Mouse (Mus musculus) 3T3-L1 (cell line): ENCODE measurements at regions not wholly inside any gene's neighbourhood (a gene's known extent, or its start where the extent isn't known, plus 50 kb on each side); places are given as distances from the start of the nearest gene placed in this dataset.

Source experiments
- DNase-seq: peaks from one replicate; pipeline ENCODE4 v3.0.0-alpha.2; 2015; ENCODE audit warnings: low read depth, low spot score

- DNase-seq: no peak
Observed at GRCm38 (mm10) chr5:119739386-119739785, 68.9 kb downstream of the Tbx3 start.

GRCm38 (mm10) chr5:119741116-119741515 is 70.6 kb downstream of the Tbx3 start:
- DNase-seq: peak; percentile 89

DNA sequence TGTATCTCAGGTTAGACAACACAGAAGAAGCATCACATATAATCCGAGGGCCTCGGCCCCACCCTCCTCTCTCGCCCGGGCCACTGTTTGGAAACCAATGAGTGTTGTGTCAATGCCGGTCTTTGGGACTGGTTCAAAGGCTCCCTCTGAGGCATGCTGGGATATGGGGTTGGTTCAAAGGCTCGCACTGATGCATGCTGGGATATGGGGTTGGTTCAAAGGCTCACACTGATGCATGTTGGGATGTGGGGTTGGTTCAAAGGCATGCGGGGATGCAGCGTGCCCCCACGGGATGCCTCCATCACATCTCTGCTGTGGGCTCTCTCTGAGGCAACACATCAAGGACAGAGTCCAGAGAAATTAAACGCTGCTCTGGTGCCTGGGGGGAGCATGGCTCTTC is 73.3 kb downstream of the Tbx3 start:
- DNase-seq: no peak

GRCm38 (mm10) chr5:119747038-119747437 is 76.6 kb downstream of the Tbx3 start:
- no peak for DNase-seq

GRCm38 (mm10) chr5:119748667-119749066 is 78.2 kb downstream of the Tbx3 start:
- no peak for DNase-seq

DNA sequence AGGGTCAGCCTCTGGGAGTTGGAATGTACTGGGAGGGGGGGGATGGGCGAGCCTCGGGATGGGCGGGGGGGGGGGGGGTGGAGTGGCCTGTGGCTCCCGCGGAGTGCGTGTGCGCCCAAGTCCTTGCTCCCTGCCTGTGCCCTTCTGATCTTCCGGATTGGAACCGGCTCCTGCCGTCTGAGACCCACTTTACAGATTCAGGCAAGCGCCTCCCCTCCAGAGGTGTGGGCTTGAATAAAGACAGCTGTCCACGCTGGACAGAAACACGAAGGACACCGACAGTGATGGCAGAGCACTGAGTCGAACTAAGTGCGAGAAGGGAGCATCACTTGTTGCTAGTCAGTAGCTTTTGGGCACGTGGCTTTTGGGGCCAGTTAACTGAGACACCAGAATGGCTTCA is 78.7 kb downstream of the Tbx3 start:
- no peak for DNase-seq

- DNase-seq: no peak
Observed at GRCm38 (mm10) chr5:119755782-119756181, 76.7 kb upstream of the Tbx5 start.

DNA sequence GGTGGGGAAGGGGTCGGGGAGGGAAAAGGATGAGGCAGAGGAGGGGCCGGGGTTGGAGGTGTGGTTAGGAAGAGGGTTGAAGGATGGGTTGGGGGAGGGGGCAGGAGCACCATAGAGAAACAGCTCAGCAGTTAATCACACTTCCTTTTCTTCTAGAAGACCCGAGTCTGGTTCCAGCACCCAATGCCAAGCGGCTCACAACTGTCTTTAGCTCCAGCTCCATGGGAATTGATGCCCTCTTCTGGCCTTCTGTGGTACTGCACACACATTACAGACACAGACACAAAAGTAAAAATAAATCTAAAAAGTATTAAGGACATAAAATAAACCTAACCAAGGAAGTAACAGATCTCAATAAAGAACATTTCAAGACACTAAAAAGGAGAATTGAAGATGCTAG is 73.6 kb upstream of the Tbx5 start:
- no peak for DNase-seq

GRCm38 (mm10) chr5:119762102-119762501 is 70.4 kb upstream of the Tbx5 start:
- no peak for DNase-seq

- DNase-seq: no peak
Observed at GRCm38 (mm10) chr5:119763337-119763736, 69.1 kb upstream of the Tbx5 start.

DNA sequence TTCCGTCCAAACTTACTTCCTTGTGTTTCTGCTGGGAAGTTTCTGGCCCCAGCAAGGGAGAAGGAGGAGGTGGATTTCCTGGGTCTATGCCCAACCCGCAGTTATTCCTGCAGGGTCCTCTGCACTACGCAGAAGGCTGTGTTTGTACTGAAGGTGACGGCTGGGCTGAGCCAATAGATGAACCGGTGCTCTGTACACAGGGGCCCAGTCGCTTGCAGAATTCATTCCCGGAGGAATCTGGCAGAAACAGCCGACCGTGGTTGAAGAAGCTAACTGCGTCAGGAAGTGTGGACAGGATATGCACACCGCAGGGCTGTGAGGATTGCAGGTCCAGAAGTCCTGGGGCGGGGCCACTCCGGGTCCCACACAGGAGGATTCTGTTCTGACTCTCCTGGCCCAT is 66.1 kb upstream of the Tbx5 start:
- no peak for DNase-seq

- DNase-seq: no peak
Observed at GRCm38 (mm10) chr5:119770951-119771350, 61.5 kb upstream of the Tbx5 start.

- no peak for DNase-seq
Observed at GRCm38 (mm10) chr5:119776106-119776887, 56.2 kb upstream of the Tbx5 start.

- DNase-seq: peak; percentile 65
Observed at GRCm38 (mm10) chr5:119777836-119778235, 54.6 kb upstream of the Tbx5 start.

GRCm38 (mm10) chr5:119781375-119781774 is 51.1 kb upstream of the Tbx5 start:
- DNase-seq: no peak
